Mouse (Mus musculus) gastrocnemius, postnatal 25 days (tissue): ENCODE data around the gene Pxt1. TPM values are rescaled to one million over a fixed set of nuclear protein-coding genes. Genes with fewer than 3 reads are reported as not detected.

Source experiments
- DNase-seq: peaks from one replicate; pipeline ENCODE4 v3.0.0; 2022
- total RNA-seq, 2 experiments: library from RNA; stranded (reverse); gene quantifications; 1 replicate in 1 of 2; 2 replicates in 1 of 2; pipeline ENCODE4 v1.2.3; 2021

The Pxt1 gene
- total RNA-seq, 2 experiments from 2014 or later, result not detected

DNA sequence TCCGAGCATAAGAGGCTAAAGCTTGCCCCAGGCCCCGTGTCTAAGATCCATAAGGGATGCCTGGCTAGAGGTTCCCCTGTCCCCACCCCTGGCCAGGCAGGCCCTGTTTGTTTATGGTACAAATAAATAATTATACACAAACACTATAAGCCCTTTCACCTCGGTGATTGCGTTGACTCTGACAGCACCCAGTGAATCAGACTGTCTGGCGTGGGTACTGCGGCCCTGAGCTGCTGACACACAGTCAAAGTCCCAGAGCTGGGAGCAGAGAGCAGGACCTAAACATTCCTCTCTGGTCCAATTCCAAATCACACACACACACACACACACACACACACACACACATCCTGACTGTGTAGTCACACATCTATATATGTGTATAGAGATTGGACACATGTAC lies 29.7 kb downstream of the Pxt1 start:
- no peak for DNase-seq

DNA sequence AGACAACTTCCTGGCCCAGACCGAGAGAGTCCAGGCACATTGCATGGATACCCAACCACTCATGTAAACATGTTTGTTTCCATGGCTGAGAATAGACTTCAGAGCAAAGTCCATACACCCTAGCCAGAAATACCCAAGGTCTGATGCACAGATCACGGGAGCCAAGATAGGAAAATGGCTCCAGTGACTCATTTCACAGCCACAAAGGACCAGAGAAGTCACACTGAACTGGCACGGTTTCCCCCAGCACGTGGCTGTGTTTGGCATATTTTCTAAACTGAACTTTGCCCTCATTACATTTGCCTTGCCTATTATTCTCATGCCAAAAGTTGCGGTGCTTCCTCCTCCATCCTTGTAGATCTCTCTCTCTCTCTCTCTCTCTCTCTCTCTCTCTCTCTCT lies 30.4 kb downstream of the Pxt1 start:
- DNase-seq, result no peak

DNA sequence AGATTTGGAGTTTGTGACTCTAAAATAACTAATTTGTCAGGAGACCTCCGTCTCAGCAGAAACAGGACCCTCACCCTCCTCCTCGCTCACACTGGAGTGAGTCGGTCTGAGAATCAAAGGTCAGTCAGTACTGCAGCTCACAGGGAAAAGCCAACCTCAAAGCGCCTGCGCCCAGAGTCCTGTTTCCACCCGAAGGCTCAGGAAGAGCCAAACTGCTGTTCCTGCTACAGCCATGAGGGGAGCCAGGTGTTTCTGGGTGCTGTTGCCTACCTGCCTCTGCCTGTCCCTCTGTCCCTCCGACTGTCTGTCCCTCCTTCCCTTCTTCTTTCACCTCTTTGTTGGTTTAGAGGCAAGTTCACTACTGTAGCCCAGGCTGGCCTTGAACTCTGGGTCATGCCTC lies 33.5 kb downstream of the Pxt1 start:
- no peak for DNase-seq

DNA sequence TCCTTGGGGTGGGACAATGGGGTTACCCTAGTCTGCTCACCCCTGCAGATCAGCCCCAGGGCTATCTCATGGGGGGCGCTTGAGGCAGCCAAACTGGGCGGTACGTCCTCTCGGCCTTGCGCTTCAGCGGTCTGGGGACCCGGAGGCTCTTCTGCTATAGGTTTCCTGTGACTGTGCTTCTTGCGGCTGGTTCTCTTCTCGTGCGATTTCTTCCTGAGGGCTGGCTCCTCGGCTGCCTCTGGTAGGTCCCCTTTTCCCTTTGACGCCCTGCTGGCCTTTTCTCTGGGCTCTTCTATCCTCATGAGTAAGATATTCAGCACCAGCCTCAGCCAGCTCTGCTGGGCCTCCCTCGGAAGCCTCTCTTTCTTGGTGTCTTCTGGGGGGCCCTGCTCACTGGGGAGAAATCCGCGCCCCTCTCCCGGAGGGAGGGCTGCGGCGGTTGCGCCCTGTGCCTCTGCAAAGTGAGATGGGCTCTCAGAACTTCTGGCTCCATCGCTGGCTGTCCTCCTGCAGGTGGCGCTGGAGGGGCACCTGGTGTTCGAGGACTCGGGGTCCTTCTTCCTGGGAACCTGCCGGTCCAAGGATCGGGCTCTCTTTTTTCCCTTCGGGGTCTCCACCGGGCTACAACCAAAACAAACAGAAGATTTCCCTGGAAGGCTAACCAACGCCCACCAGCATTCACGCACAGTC lies 34.2 kb downstream of the Pxt1 start:
- DNase-seq, result no peak

DNA sequence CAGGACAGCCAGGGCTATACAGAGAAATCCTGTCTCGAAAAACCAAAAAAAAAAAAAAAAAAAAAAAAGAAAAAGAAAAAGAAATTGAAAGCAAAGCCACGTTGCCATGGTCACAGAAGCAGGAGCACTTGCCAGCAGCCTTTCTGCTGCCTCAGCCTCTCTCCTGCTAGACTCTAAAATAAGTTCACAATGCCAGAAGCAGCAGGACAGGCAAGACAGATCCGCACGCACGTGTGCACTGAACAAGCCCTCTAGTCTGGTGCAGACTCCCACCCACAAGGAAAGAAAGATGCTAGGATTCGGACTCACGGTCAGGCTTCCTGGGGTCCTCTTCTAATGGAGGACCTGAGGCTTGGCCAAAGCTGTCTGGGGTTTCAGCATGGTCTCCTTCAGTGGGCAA lies 35.7 kb downstream of the Pxt1 start:
- no peak for DNase-seq

DNA sequence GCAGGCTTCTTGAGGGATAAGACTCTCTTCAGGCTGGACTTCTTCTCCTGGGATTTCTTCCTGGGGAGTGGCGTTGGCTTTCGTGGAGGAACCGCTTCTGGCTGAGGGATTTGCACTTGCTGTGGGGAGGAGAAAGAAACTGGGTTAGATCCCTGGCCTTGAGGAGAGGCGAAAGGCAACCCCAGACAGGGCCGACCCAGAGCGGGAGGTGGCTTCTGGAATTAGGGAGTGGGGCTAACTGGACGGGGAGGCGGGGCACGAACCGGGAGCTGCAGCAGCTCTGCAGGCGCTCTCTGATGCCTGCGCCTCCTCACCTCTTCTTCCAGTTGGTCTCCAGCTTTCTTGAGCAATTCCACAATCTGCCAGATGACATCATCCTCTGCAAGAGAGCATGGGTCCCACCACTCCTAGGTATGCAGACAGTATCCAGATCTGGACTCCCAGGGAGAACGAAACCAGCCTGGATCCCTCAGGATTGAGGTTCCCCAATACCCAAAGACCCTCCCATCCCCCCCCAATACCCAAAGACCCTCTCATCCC lies 38.2 kb downstream of the Pxt1 start:
- DNase-seq, result no peak

DNA sequence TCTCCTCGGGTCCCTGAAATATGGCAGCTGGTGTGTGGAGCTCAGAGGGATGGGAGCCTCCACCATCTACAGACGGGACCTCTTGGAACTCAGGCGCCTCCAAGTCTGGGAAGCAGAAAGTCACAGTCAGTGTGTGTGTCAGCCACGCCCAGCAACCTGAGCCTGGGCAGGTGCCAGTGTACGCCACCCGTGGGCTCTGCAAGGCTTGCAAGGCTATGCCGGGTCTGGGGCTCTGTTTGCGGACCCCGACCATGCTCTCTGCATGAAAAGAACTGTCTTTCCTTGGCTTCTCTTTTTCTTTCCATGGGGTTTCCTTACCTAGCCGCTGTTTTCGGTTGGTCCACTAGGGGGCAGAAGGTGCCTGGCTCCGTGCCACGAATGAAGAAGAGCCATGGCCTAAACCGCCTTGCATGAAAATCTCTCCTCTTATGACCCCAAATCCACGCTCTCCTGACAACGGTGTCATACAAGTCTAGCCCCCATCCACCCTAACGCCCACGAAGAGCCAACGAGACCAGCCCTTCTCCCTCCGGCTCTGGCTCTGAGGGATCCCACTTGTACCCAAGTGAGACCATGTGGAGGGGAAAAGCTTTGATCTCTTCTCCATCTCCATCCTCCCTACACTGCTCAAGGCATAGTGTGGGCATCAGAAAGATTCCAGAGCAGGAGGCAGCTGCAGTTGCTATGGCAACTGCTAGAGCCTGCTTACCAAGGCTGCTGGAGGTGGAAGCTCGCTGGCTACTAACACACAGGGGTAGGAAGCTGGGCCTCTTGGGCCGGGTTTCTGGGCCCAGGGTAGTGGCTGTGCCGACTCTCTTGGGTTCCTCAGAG lies 38.9 kb downstream of the Pxt1 start:
- no peak for DNase-seq

DNA sequence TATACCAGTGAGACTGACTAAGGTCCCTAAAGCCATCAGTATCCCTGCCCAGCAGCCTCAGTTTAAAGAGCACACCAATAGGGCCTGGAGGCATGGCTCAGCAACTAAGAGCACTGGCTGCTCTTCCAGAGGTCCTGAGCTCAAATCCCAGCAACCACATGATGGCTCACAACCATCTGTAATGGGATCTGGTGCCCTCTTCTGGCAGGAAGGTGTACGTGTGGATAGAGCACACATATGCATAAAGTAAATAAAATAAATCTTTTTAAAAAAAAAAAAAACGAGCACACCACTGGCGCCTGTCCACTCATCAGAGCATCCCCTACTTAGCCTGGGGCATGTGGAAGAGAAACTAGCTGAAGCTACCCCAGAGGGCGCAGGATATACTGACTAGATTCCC lies 42.1 kb downstream of the Pxt1 start:
- no peak for DNase-seq

DNA sequence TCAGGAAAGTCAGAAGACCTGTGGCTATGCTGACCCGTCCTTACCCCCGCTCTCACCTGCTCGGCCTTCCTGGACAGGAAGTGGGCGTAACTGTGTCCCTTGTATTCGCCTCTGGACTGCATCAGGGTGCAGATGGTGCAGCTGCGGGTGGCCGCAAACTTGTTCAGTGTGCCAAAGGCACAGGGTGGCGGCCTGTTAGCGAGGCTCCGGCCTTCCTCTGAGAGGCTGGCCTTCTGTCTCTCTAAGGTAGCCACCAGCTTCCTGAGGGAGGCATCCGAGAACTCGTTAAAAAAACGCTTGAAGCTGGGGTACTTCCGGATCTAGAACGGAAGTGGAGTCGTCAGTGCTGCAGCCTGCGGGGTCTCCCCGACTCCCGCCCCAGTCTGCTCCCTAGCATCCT lies 44.2 kb downstream of the Pxt1 start:
- no peak for DNase-seq

DNA sequence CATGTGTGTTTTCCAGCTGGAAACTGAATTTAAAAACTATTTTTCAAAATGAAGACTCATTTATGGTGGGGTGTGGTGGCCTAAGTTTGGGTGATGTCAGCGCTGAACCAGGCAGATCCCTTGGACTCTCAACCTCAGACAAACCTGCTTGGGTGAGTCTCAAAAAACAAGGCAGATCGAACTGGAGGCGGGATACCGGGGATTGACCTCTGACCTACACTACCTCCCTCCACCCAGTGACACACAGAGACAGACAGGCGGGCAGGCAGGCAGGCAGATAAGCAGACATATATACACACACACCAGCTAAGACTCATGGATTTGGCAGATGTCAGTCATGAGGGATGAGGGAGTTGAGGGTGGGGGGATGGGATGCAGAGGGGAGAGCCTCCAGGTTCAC lies 45.4 kb downstream of the Pxt1 start:
- DNase-seq, result no peak

DNA sequence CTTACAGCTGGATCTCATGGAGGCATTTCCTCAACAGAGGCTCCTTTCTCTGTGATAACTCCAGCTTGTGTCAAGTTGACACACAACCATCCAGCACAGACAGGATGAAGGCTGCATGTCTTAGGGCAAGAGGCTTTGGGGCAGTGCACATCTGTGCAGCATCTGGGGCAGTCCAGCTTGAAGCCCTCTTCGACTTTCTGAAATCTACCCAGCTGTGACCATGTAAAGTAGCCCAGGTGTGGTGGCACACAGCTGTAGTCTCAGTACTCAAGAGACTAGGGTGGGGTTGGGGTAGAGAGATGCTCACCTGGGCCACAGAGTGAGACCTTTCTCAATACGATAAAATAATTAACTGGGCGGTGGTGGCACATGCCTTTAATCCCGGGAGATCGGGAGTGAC lies 45.8 kb downstream of the Pxt1 start:
- DNase-seq, result no peak

DNA sequence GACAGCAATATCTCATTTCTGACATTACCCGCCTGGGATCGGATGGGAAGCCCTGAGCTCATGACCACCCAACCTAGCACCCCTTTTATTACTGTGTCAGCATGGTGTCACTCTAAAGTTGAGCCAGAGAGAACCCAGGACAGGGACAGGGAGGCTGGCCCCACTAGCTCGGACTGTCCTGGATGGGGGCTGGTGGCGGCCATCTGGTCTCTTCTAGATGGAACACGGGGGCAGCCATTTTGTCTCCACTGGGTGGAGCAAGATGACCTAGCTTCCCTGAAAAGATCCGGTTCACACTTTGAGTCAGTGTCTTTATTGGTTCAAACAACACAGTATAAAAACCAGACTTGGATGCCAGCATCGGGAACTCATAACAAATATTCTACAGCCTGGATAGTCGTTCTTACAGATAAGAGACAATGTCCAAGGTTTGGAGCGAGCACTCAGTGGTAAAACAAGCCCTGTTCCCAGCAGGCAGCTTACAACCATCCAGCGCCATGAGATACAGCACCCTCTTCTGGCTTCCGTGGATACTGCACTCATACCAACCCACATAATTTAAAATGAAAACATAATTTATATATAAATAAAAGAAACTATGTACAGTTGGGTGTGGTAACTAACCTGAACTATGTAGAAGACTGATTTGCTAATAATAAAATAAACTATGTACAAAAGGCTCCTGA lies 47.4 kb downstream of the Pxt1 start:
- DNase-seq, result no peak

DNA sequence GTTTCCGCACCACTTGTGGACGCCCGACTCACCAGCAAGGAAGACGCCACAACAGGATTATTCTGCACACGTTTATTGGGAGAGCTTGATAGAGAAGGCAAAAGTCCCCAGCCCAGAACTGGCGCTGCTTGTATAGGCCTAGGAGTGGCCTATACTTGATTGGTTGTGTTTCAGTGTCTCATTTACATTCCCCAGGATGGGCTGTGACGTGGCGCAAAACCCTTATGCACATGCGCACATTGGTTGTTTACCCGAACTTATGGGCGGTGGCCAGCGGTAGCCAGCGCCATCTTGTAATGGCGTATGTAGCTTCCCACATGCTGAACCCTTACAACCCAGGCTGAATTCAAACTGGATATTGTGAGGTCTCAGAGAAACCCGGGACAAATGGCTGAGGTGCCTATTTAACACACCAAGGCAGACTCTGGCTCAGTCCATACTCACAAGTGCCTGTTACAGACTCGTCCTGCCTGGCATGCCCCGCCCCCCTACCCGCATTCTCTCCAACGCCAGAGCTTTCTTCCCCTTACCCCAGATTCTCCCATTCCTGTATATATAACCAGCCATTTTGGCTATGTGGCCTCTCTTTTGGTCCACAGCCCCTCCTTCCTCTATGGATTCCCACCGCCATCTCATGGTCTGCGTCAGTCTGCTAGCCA lies 48.3 kb downstream of the Pxt1 start:
- DNase-seq, result no peak

DNA sequence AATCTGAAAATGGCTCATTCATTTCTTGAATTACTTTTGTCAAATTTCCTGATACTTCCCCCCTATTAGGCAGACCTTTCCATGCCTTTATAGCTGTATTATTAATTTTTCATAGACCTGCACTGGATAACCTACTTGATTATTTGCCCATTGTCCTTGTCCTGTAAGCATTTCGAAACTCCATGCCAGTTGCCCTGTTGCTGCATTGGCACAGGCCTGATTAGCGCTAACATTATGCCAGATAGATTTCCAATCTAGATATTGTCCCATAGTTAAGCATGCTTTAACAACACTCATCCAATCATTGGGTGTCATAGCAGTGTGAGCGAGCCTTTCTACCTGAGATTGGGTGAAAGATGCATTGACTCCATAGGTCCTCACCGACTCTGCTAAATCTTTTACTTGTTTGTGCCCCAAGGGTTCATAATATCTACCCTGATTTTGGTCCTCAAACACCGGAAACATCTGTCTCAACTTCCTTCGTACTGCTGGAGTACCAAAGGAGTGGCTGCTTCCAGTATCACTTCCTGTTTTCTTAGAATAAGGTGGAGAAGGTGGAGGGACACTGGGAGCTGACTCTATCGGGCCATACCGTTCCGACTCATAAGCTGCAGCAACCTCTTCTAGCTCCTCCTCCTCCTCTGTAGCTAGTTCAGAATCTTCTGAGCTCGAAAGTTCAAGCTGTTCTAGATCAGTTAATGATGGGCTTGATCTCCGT lies 49.4 kb downstream of the Pxt1 start:
- no peak for DNase-seq

DNA sequence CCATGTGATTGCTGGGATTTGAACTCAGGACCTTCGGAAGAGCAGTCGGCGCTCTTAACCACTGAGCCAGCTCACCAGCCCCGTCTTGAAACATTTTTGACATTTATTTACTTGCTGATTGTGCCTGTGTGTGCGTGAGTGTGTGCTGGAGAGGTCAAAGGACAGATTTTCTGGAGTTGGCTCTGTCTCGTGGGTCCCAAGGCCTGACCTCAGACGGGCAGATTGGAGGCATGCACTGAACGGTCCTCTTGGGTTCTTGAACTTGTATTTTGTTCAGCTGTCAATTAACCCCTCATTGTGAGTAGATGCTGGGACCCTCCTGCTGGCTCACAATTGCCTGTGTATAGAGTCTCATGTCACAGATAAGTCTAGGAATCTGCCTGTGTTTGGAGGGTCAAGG lies 57.4 kb downstream of the Pxt1 start:
- no peak for DNase-seq

DNA sequence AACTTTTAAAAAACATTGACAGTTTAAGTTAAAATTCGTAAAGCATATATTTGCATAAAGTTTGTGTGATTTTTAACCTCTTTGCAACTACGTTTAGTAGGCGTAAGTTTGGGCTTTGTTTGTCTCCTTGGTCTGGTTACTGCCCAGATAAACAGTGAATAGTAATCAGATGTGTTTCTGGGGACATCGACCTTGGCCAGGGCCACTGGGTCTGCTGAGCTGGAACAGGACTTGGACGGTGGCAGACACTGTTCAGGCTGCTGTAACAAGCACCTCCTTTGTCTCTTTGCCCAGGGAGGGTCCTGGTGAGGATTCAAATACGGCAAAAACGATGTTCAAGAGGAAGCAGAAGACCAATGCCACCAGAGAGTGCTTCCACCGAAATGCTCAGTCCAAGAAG lies 58.4 kb downstream of the Pxt1 start:
- DNase-seq, result no peak

Other genes starting within 250 kb of the Pxt1 start
- gene AC170998.1, start 217.8 kb downstream of the Pxt1 start, total RNA-seq, result under 1 TPM in 1 of 2 experiments, not detected in 1; 0.94 TPM
- gene Mapk13, start 174.5 kb downstream of the Pxt1 start, total RNA-seq, result under 1 TPM in 1 of 2 experiments, not detected in 1; 0.16 TPM
- 10 to 100 TPM; 12.1 to 12.3 TPM for gene Brpf3, start 142.8 kb downstream of the Pxt1 start, total RNA-seq
- not detected for gene Pnpla1, start 85.4 kb downstream of the Pxt1 start, total RNA-seq
- not detected for gene 4930539E08Rik, start 28.5 kb downstream of the Pxt1 start, total RNA-seq
- gene Kctd20, start 8.1 kb upstream of the Pxt1 start, total RNA-seq, result 10 to 100 TPM; 25.9 to 34.0 TPM
- 10 to 100 TPM; 25.2 to 26.4 TPM for gene Stk38, start 64.2 kb upstream of the Pxt1 start, total RNA-seq
- 10 to 100 TPM; 36.4 to 48.2 TPM for gene Srsf3, start 88.8 kb upstream of the Pxt1 start, total RNA-seq
- gene Cdkn1a, start 147.1 kb upstream of the Pxt1 start, total RNA-seq, result 10 to 100 TPM; 30.4 to 42.0 TPM
- gene Rab44, start 170.3 kb upstream of the Pxt1 start, total RNA-seq, result under 1 TPM; 0.33 to 0.78 TPM